Mouse (Mus musculus): ENCODE measurements at regions not wholly inside any gene's neighbourhood (a gene's known extent, or its start where the extent isn't known, plus 50 kb on each side); places are given as distances from the start of the nearest gene placed in this dataset.

DNA sequence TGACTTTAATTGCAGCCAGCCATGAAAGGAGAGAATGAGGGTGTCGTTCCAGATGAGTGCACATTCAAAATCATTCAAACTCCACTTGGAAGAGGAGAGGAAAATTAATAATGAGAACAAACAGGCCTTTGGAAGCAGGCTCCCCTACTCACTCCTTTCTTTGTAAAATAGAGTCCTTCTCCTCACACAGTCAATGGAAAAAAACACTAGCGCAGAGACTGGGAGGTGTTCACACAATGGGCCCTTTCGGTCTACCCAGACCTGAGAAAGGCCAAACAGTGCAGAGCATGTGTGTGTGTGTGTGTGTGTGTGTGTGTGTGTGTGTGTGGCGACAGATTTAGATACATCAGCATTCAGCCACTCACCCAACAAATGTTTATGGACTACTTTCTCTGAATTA, 56.0 kb upstream of the Lrig1 start:
- in situ Hi-C loops (cut with MboI; ENCODE audit: low pct_unique_long_range_greater_than_20kb in 1 of 2, low sequenced_read_pairs in 2 of 2, unreplicated experiment in 1 of 2): no loop called here

DNA sequence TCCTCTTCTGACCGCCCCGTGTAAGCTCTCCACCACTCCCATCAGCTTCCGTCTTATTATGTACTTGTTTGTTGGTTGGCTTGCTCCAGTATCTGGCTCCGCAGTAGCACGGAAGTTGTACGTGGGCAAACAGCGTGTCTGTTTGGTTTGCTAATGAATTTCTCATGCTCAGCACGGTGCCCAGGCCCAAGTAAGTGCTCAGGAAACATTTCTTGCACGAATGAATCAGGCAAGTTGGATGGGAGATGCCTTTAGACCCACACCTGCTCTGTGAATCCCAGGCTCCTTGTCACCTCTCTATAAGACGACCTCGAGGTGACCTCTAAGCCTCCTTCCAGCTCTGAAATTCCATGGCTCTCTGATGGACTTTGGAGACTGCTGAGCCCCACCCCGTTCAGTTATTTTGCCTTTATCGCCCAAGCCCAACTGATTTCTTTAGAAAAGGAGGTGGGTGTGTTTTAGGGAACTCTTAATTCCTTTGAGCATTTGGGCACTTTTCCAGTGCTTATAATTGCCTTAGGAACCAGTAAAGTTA, 55.4 kb upstream of the Lrig1 start:
- in situ Hi-C loops (cut with MboI; ENCODE audit: low pct_unique_long_range_greater_than_20kb in 1 of 2, low sequenced_read_pairs in 2 of 2, unreplicated experiment in 1 of 2): no loop called here

DNA sequence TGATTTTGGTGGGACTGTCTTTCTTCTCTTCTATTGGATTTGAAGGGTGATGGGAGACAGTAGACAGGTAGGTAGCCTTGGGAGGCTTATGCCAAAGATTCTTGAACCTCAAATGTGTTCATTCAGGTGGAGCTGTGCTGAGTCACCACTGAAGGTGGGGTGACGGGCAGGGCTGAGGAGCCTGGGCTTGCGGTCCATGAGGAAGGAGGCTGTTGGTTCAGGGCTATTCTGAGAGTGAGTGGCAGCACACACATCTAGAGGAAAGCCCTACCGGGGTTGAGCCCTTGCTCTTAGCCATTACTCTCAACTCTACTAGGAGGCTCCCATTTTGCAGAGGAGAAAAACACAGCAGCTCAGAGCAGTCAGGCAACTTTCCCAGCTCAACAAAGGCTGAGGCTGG, 54.6 kb upstream of the Lrig1 start:
- in situ Hi-C loops (cut with MboI; ENCODE audit: low pct_unique_long_range_greater_than_20kb in 1 of 2, low sequenced_read_pairs in 2 of 2, unreplicated experiment in 1 of 2): no loop called here

DNA sequence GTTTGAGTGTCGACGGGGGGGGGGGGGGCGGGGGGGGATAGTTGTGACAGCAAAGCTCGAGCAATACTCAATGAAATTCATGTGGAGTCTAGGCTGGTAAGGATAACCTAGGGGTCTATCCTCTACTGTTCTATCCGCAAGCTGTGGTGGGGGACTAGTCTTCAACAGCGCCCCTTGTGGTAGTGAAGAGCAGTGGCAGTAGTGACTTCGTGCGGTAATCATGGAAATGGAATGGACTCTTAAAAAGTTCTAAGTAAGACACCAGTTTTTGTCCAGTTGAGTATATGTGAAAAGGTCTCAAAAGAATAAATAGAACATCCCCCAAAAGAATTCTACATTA, 51.1 kb upstream of the Lrig1 start:
- in situ Hi-C loops (cut with MboI; ENCODE audit: low pct_unique_long_range_greater_than_20kb in 1 of 2, low sequenced_read_pairs in 2 of 2, unreplicated experiment in 1 of 2): no loop called here

DNA sequence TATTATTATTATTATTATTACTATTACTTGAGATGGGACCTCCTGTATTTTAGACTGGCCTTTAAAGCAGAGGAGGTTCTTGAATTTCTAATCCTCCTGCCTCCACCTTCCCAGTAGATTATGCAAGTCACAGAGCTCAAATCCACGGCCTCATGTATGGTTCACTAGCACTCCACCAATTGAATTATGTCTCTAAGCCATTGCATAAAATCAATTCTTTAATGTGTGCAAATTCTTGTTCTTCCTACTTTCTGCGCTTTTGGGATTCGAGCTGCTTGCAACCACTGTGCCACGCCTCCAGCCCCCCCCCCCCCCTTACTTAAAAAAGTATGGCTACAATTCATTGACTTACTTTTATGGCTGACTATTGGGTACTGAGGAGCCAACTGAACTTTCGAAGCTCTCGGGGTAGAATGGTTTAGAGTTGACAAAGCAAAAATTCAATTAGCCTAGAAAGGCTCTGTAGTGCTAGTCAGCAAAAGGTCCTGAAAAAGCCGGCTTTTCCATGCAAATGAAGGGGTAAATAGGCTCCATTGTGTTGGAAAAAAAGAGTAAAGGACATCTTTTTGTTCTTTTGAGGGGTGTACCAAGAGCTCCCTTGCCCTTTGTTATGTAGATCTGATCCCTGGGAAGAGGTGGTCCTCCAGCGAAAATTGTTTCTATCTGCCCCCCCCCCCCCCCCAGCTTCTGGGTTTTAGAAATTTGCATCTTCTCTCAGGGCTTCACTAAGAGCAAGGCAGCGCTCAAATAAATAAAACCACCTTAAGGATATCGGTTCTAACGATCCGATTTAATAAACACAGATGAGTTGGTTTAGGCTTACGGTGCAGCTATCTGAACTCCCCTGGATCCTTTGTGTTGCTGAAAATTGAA, 50.5 kb upstream of the Lrig1 start:
- in situ Hi-C loops (cut with MboI; ENCODE audit: low pct_unique_long_range_greater_than_20kb in 1 of 2, low sequenced_read_pairs in 2 of 2, unreplicated experiment in 1 of 2): no loop called here
